Comparison of ENCODE assay signal across 34 mouse cellular contexts in genomic region chrX:130876120-130876519, GRCm38 (mm10).
"Had no signal": no experiment of that assay in that cellular context is flagged by ENCODE, and none has a peak within 500 bp of the region (broad histone marks: within the 10 kb centered on the region; RNA-seq: fewer than 3 reads in every experiment).

No protein-coding gene starts in this region.

- H3K27me3 ChIP-seq: heart, embryonic 12.5 days; heart, embryonic 13.5 days; heart, embryonic 15.5 days; hindbrain, embryonic 12.5 days; hindbrain, embryonic 13.5 days; hindbrain, embryonic 15.5 days; intestine, embryonic 15.5 days; kidney, embryonic 15.5 days had no signal

- H3K9ac ChIP-seq: heart, embryonic 12.5 days; heart, embryonic 13.5 days; heart, embryonic 15.5 days; hindbrain, embryonic 12.5 days; hindbrain, embryonic 13.5 days; hindbrain, embryonic 14.5 days; hindbrain, embryonic 15.5 days; intestine, embryonic 15.5 days; kidney, embryonic 15.5 days had no signal

- H3K9me3 ChIP-seq: heart, embryonic 10.5 days; heart, embryonic 12.5 days; heart, embryonic 13.5 days; heart, embryonic 15.5 days; hindbrain, embryonic 10.5 days; hindbrain, embryonic 12.5 days; hindbrain, embryonic 13.5 days; hindbrain, embryonic 15.5 days; intestine, embryonic 15.5 days; kidney, embryonic 15.5 days had no signal

- H3K4me3 ChIP-seq: heart, embryonic 10.5 days; heart, embryonic 12.5 days; heart, embryonic 13.5 days; heart, embryonic 15.5 days; hindbrain, embryonic 10.5 days; hindbrain, embryonic 12.5 days; hindbrain, embryonic 13.5 days; hindbrain, embryonic 15.5 days; intestine, embryonic 15.5 days; kidney, embryonic 15.5 days; layer of hippocampus, adult 2 months; left cerebral cortex, adult 2 months had no signal

- ATAC-seq: hindbrain, embryonic 16.5 days; hindbrain, postnatal 0 days; inflammation-experienced regulatory T-cells, adult 6 months; intestine, embryonic 15.5 days; intestine, embryonic 16.5 days; intestine, postnatal 0 days had no signal

- H3K36me3 ChIP-seq: heart, embryonic 10.5 days; heart, embryonic 12.5 days; heart, embryonic 13.5 days; heart, embryonic 15.5 days; hindbrain, embryonic 10.5 days; hindbrain, embryonic 12.5 days; hindbrain, embryonic 13.5 days; hindbrain, embryonic 15.5 days; intestine, embryonic 15.5 days; kidney, embryonic 15.5 days had no signal

- H3K27ac ChIP-seq: heart, embryonic 10.5 days; heart, embryonic 13.5 days; heart, embryonic 15.5 days; hindbrain, embryonic 10.5 days; hindbrain, embryonic 12.5 days; hindbrain, embryonic 13.5 days; hindbrain, embryonic 14.5 days; hindbrain, embryonic 15.5 days; hindbrain, postnatal 0 days; intestine, embryonic 15.5 days; kidney, embryonic 15.5 days; kidney, postnatal 0 days; layer of hippocampus, adult 2 months; left cerebral cortex, adult 2 months had no signal

- DNase-seq: heart, postnatal 10 days; heart, postnatal 14 days; heart, postnatal 36 days; heart, postnatal 4 days; kidney, adult 11 months; kidney, adult 18-20 months; kidney, adult 2 months; kidney, adult 8-10 months; kidney, adult 9 months; kidney, postnatal 14 days; kidney, postnatal 25 days; kidney, postnatal 36 days; kidney, postnatal 4 days; layer of hippocampus, adult 9-11 months; layer of hippocampus, postnatal 36 days had no signal

- H3K4me1 ChIP-seq: heart, embryonic 10.5 days; heart, embryonic 12.5 days; heart, embryonic 13.5 days; heart, embryonic 15.5 days; hindbrain, embryonic 10.5 days; hindbrain, embryonic 12.5 days; hindbrain, embryonic 13.5 days; hindbrain, embryonic 15.5 days; intestine, embryonic 15.5 days; kidney, embryonic 15.5 days had no signal
